Mouse (Mus musculus) megakaryocyte, embryonic 14.5 days (primary cell): ENCODE results near the gene Mtrf1.

Experiments used
- FLI1 ChIP-seq: IDR thresholded peaks from 2 replicates; pipeline ENCODE4 v1.6.1; 2012; ENCODE audit warnings: low read length, inconsistent platforms, mixed read lengths
- GATA1 ChIP-seq: IDR thresholded peaks from 3 replicates; pipeline ENCODE4 v1.6.1; 2012; ENCODE audit warnings: mixed read lengths, low read length, inconsistent platforms, borderline replicate concordance

DNA sequence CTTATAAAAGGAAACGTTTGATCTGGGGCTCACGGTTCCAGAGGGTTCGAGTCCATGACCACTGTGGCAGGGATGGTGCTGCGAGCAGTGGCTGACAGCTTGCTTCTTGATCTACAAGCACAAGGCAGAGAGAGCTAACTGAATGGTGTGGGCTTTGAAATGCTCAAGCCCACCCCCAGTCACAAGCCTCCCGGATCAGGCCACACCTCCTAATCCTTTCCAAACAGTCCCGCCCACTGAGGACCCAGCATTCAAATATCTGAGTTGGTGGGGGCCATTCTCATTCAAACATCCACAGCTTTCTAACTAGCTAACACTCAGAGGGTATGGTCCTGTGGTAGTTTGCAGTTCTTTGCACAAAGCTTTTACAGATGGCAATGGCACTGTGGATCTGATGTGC is 15.5 kb downstream of the Mtrf1 start:
- TF ChIP-seq GATA1 (no peak), FLI1 (no peak)
